Mouse (Mus musculus) hematopoietic stem cell, adult 5-6 weeks (primary cell): ENCODE results near the gene Cited4. TPM values are rescaled to one million over a fixed set of nuclear protein-coding genes. Genes with fewer than 3 reads are reported as not detected.
A peak's percentile ranks its signal among the peaks of the same experiment; 100 is the strongest.

Experiments used
- ATAC-seq, 2 experiments: fragments of 125-278 bp in 1 of 2; replicated peaks in 1 of 2; 2 replicates each; pipeline ENCODE4 v1.8.0; 2016 to 2017; ENCODE audit warnings: inconsistent platforms in 2 of 2, mild to moderate bottlenecking in 2 of 2, moderate number of reproducible peaks in 2 of 2, low read depth in 1 of 2, moderate TSS enrichment in 1 of 2; ENCODE audit not compliant: low FRiP score in 2 of 2, poor library complexity in 2 of 2, severe bottlenecking in 2 of 2, insufficient read depth in 1 of 2, low TSS enrichment in 1 of 2
- total RNA-seq: library from RNA; stranded (forward); fragments of 172-1452, 232-1000 nt; gene quantifications from 2 replicates; pipeline ENCODE4 v1.2.3, GENCODE M21; 2017

Cited4 gene
- total RNA-seq, 1 experiment from 2014 or later, result 2.3 TPM

DNA sequence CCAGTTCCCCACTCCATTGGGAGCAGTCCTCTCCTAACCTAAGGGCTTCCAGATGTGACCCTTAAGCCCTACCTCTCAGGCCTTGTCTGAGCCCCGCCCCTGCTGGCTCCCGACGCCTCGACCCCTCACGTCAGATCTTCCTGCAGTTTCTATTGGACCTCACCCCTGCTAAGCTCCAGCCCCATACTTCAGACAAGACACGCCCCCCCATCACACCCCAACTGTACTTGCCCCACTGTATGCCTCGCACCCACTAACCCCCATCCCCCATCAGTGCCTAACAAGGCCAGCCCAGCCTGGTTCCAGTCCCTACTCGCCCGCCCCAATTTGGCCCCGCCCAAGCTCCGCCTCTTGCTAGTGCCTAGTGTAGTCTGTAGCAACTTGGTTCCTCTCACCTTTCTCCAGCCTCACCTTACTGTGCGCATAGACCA lies 49.8 kb downstream of the Cited4 start:
- peak; percentile 65 to 72 for ATAC-seq

DNA sequence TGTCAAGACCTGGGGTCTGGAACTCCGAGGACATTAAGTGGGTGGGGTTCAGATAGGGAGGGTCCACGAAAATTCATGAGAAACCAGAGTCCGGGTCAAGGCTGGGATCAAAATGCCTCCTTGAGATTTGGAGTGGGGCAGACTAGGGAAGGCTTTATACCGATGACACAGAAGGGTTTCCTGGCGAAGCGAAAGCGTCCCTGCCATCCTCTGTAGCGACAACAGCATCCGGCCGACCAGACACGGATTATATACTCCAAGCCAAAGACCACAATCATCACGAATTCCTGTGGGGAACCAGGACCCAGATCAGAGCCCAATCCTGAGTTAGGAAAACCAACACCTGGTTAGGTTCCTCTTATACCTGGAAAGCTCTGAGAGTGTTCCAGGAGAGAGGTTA lies 50.4 kb downstream of the Cited4 start:
- ATAC-seq, result no peak

Other genes starting within 250 kb of the Cited4 start
- gene Slfnl1, start 134.3 kb upstream of the Cited4 start, total RNA-seq, result 0.81 TPM in 1 of 2 replicates, not detected in the other
- 41.4 and 45.4 TPM in 2 replicates for gene Ctps, start 96.3 kb upstream of the Cited4 start, total RNA-seq
- not detected in 2 replicates for gene Gm8439, start 77.8 kb upstream of the Cited4 start, total RNA-seq
- gene Kcnq4, start 82.0 kb downstream of the Cited4 start, total RNA-seq, result not detected in 2 replicates
- gene Nfyc, start 165.0 kb downstream of the Cited4 start, total RNA-seq, result 49.2 and 64.7 TPM in 2 replicates
- 0.30 and 1.2 TPM in 2 replicates for gene Rims3, start 188.2 kb downstream of the Cited4 start, total RNA-seq